Mouse (Mus musculus) gastrocnemius, postnatal 4 days (tissue): ENCODE data around the gene Pth2r. TPM values are rescaled to one million over a fixed set of nuclear protein-coding genes. Genes with fewer than 3 reads are reported as not detected.

Source experiments
- DNase-seq, 2 experiments: peaks; one replicate each; pipeline ENCODE4 v3.0.0; 2021 to 2022; ENCODE audit warnings: low spot score in 2 of 2, mixed read lengths in 2 of 2
- long read RNA-seq, 2 experiments: library from polyadenylated mRNA; stranded (forward); transcript quantifications; one replicate each; pipeline ENCODE4 v2.0.0; 2021
- total RNA-seq, 2 experiments: library from RNA; stranded (reverse); gene quantifications; 2 replicates each; pipeline ENCODE4 v1.2.3; 2021

The Pth2r gene
- not detected for total RNA-seq
- long read RNA-seq, experiment 1: 0 reads
- long read RNA-seq, experiment 2: 0 reads

- DNase-seq: no peak
Measured at GRCm38 (mm10) chr1:65281756-65282155, at the start of gene Pth2r. TSS of gene Pth2r (plus strand) at chr1:65282056.

GRCm38 (mm10) chr1:65237712-65238111, 44.1 kb upstream of the Pth2r start:
- DNase-seq: no peak

DNA sequence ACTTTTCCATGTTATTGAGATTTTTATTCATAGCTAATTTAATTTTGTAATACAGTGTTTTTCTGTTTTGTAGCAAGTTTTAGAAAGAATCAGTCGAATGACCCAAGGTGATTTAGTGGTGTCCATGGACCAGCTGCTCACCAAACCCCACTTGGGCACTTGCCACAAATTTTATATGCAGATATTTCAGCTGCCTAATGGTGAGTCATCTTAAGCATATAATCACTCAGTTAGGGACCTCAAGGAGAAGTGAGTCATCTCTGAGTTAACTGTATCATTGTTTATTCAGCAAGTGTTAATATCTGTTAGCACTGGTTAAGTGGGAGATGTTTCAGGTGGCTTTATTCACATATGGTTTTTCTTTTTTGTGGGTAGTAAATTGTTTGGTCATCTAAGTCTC, 36.2 kb upstream of the Pth2r start:
- DNase-seq: no peak

DNA sequence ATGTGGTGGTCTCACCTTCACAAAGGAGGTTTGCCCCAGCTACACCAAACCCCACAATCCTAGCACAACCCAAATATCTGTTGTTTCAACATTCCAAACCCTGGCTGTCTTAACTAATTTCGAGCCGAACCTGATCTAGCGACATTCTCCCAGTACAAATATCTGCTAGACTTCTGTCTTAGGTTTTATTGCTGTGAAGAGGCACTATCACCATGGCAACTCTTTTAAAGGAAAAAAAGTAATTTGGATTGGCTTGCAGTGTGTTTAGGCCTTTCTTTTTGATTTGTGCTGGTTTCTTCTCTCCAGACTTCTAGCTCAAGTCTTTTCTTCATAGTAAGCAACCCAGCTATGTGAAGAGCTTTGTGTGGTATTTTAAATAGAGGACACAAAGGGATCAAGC, 1.4 kb upstream of the Pth2r start:
- no peak for DNase-seq

GRCm38 (mm10) chr1:65282766-65283165, 910 bp downstream of the Pth2r start:
- DNase-seq: peak in 1 of 2 experiments; percentile 15

DNA sequence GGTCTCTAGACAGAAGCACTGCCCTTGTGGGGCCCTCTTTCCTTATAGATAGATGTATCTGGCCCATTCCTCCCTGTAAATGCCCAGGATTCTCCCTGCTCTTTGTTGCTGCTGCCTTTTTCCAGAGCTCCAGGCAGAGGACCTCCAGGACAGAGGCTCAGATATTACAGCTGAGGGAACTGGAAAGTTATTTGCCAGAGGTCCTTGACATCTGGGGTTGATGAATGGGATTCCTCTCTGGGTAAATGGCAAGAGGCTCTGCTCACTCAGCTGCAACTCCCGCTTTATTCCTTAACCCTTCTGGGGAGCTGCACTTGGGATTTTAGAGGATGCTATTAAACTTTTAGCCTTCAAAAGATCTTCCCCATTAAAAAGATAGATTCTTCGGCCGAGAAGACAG, 26.6 kb downstream of the Pth2r start:
- DNase-seq: no peak

- no peak for DNase-seq
Measured at GRCm38 (mm10) chr1:65311214-65311933, 29.5 kb downstream of the Pth2r start.

DNA sequence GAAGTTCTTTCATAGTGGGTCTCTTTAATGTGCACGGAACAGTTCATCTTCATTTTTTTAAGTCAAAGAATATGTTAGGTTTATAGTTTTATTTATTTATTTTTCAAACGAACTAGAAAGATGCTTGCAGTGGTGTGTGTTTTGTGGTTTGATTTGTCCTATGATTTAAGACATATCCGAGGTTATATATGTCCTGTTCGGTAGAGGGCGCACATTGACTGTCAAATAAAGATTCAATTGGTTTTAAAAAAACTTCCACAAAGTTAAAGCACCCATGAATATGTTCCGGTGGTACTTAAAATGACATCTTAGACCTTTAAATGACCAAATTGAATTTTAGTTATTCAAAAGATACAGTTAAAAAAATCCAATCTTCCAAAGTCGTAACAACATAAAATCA, 30.3 kb downstream of the Pth2r start:
- DNase-seq: peak in 1 of 2 experiments; percentile 13

DNA sequence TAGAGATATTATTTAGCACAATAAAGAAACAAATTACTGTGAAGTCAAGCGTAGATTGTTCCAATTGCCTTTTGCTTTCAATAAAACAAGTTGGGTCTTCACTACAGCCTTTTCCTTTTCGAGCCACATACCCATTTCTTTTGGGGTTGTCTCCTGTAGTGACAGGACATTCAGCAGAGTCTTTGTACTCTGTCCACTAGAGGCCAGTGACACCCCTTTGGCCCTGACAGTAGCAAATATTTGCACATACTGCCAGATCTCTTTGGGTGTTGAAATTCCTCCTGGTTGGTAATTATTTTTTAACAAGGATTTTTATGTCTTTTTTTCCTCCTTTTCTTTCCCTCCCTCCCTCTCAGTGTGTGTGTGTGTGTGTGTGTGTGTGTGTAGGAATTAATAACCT, 31.0 kb downstream of the Pth2r start:
- DNase-seq: no peak

DNA sequence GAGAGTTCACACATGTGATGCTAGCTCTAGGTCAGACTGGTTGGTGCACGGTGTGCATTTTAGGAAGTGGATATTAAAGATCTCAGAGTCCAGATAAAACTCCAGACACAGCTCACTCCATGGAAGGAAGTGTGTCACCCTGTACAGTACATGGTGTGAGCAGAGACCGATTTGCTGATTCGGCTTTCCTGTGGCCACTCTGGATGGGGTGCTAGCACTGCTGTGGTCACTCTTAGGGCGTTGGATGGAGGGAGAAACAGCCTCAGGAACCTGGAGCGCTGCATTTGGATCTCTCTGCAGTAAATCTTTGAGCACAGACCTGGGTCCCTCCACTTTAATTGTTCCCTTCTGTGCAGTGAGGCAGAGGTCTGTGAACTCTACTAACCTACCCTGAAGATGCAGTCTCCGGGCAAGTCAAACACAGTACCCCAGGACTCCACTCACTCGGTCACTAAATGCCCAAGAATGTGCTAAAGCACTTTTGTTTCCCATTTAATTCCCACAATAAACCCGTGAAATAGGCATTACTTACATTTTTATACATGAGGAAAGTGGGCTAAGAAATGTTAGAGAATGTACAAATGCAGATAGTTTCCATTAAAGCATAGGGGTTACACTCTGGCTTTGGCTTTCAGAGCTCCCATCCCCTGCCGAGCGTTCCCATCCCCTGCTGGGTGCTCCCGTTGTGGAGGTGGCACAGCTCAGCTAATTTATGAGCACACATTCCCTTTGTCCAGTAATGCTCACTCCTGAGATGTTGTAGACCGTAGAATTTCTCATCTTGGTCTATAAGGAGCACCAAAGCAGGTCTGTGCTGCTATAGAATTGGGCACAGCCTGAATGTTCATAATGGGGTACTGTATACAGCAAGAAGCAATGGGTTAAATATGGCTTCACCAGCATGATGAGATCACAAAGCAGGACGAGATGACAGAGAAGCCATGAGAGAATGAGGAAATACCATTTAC, 32.5 kb downstream of the Pth2r start:
- DNase-seq: no peak

DNA sequence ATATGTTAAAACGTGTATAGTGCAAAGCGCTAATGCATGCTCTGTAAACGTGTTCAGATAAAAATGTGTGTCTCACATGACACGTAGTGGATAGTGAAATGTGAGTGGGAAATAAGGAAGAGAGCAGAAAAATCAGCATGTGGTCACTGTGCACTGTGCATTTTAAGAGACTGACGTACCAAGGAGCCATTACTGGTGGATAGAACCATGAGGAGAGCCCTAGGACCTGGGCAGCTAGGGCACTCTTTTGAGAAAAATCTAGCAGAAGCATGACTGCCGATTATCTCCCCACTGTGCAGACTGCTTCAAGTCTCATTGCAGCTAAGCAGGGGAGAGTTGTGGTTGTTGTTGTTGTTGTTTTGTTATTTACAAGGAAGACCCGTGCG, 33.2 kb downstream of the Pth2r start:
- no peak for DNase-seq

DNA sequence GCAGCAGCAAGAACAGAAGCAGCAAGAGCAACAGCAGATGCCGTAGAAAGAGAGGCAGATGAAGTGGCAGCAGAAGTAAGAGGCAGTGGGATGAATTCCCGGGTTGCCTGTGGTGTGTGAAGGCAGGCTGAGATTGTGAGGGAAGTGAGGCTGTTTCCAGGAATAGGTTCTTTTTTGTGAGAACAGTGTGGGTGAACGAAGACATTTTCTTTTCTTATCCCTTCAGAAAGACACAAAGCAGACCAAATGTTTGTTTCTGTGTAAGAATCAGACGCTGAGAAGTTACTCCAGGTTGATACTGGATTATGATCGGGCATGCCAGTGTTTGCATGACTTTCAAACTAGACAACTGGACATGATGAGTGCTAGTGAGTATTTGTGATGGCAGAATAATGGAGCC, 52.2 kb downstream of the Pth2r start:
- DNase-seq: no peak

- DNase-seq: no peak
Measured at GRCm38 (mm10) chr1:65337768-65338167, 55.9 kb downstream of the Pth2r start.

- DNase-seq: no peak
Measured at GRCm38 (mm10) chr1:65340240-65340639, 58.4 kb downstream of the Pth2r start.

DNA sequence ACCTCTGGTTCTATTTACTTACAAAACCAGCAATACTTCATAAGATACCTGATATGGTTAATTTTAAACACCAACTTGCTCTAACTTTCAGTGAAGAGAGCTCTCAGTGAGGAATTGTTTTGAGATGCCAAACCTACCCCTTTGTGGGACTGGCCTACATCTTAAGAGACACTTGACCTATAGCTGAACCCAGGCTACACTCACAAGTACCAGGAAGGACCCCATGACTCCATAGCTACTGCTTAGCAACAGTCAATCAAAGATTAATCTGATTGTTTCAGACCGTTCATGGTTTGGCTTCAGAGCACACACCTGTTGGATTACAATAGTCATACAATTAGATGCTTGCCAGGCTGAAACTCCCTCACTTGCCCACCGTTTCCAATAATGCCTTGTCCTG, 71.1 kb downstream of the Pth2r start:
- DNase-seq: no peak

DNA sequence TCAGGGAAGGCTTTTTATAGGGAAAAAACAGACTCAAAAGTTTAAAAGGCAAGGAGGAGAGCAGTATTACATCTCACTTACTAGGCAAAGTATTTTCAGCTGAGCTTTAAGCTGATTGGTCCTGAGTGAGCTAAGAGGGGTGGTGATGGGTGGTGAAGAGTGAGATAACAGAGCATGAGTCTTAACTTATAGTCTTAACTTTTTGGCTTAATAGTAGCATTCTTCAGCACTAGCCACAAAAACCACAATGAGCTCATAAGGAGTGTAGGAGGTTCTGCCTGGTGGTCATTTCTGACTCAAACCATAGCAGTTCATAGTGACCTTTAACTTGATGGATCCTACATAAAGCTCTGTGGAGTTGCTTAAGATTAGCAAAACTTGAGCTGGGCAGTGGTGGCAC, 72.3 kb downstream of the Pth2r start:
- DNase-seq: no peak

- no peak for DNase-seq
Measured at GRCm38 (mm10) chr1:65388328-65388727, 106.5 kb downstream of the Pth2r start.

GRCm38 (mm10) chr1:65389621-65390020, 107.8 kb downstream of the Pth2r start:
- no peak for DNase-seq

DNA sequence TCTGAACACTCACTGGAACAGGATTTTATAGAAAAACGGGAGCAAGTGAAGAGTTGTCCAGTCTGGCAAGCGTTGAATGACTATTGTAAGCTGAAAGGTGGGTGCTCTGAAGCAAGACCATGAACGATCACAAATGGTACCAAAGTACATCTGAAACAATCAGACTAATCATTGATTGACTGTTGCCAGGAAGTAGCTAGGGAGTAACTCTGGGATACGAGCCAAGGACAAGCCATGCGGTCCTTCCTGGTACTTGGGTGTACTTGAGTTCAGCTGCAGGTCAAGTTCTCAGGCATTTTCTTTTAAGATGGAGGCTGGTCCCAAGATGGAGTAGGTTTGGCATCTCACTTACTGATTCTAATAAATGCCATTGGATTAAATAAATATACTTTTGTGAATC, 125.6 kb downstream of the Pth2r start:
- DNase-seq: no peak

GRCm38 (mm10) chr1:65420909-65421308, 139.1 kb downstream of the Pth2r start:
- no peak for DNase-seq

DNA sequence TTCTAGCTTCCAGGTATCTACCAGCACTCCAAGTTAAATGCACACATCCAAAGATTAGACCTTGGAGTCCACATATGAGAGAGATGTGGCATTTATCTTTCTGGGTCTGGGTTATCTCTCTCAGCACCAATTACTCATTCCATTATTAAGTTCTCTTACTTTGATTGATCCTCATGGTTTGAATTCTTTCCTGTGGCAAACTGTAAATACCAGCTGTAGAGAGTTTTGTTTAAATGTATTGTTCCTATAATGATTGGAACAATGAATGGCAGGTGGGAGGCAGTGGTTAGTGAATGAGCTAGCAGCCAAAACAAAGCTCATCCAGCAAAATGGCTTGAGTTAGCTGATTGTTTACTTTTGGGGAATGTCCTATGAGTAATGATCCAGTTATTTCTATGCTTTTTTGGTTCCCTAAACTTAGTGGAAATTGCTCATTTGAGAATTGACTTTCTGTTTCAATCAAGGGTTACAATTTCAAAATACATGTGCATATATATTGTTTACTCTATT, 140.7 kb downstream of the Pth2r start:
- DNase-seq: no peak
